Mouse (Mus musculus) MEL (cell line): Measurements from ENCODE around the gene Fgfrl1.

Source experiments
- CTCF ChIP-seq, 3 experiments: IDR thresholded peaks in 2 of 3; conservative IDR thresholded peaks in 1 of 3; 2 replicates each; pipeline ENCODE4 v1.5.1; 2011 to 2012; ENCODE audit warnings: low read length in 3 of 3, low read depth in 2 of 3, mild to moderate bottlenecking in 2 of 3, improper control_type of control experiment in 1 of 3, inconsistent platforms in 1 of 3, mixed read lengths in 1 of 3, moderate library complexity in 1 of 3; ENCODE audit not compliant: control insufficient read depth in 1 of 3, insufficient read depth in 1 of 3, poor library complexity in 1 of 3, severe bottlenecking in 1 of 3
- MAX ChIP-seq: IDR thresholded peaks from 2 replicates; pipeline ENCODE4 v1.6.1; 2011; ENCODE audit warnings: low read length, improper control_type of control experiment
- MXI1 ChIP-seq: IDR thresholded peaks from 2 replicates; pipeline ENCODE4 v1.6.1; 2011; ENCODE audit warnings: mild to moderate bottlenecking, low read depth, low read length, improper control_type of control experiment
- MYC ChIP-seq: IDR thresholded peaks from 2 replicates; pipeline ENCODE4 v1.6.1; 2011; ENCODE audit warnings: low read depth, mild to moderate bottlenecking, low read length, improper control_type of control experiment, moderate library complexity
- POLR2A ChIP-seq, 2 experiments: IDR thresholded peaks; 2 replicates each; pipeline ENCODE4 v1.6.1; 2011 to 2012; ENCODE audit warnings: low read length in 2 of 2, mild to moderate bottlenecking in 2 of 2, control low read depth in 1 of 2, improper control_type of control experiment in 1 of 2, low read depth in 1 of 2, moderate library complexity in 1 of 2; ENCODE audit not compliant: control insufficient read depth in 1 of 2, insufficient read depth in 1 of 2, poor library complexity in 1 of 2
- RCOR1 ChIP-seq: IDR thresholded peaks from 2 replicates; pipeline ENCODE4 v1.6.1; 2012; ENCODE audit warnings: low read depth, mild to moderate bottlenecking, inconsistent platforms, low read length, improper control_type of control experiment
- SIN3A ChIP-seq: IDR thresholded peaks from 2 replicates; pipeline ENCODE4 v1.6.1; 2012; ENCODE audit warnings: low read length, improper control_type of control experiment, inconsistent platforms
- SMC3 ChIP-seq: IDR thresholded peaks from 2 replicates; pipeline ENCODE4 v1.6.1; 2011; ENCODE audit warnings: low read depth, low read length, improper control_type of control experiment
- USF2 ChIP-seq, 2 experiments: IDR thresholded peaks; 2 replicates each; pipeline ENCODE4 v1.6.1; 2011 to 2012; ENCODE audit warnings: improper control_type of control experiment in 2 of 2, low read length in 2 of 2, borderline replicate concordance in 1 of 2, inconsistent platforms in 1 of 2, low read depth in 1 of 2, mild to moderate bottlenecking in 1 of 2; ENCODE audit not compliant: insufficient read depth in 1 of 2
- ZKSCAN1 ChIP-seq: IDR thresholded peaks from 2 replicates; pipeline ENCODE4 v1.6.1; 2012; ENCODE audit warnings: low read depth, mild to moderate bottlenecking, inconsistent platforms, low read length, improper control_type of control experiment, moderate library complexity
- ZNF384 ChIP-seq: IDR thresholded peaks from 2 replicates; pipeline ENCODE4 v1.6.1; 2012; ENCODE audit warnings: low read depth, mild to moderate bottlenecking, inconsistent platforms, low read length, improper control_type of control experiment

DNA sequence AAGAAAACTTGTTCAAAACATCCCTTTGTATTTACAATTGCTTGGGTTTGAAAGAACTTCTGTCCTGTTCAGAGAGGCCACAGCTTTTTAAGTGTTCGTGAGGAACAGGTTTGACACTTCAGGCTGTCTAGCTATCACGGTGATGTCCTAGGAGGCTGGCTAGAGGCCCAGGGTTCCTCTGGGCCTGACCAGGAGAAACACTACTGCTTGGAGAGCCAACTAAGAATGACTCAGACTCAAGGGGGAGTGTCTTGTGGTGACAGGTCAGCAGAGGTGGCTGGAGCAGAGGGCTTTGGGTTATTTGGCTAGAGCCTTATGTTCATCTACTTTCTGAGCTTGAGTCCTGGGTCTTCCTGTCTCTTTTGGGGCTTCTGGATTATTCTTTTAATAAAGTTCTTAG, 31.8 kb downstream of the Fgfrl1 start:
- no peak for TF ChIP-seq CTCF (IDR thresholded peaks at IDR 0.05 in 2 of 3, conservative IDR thresholded peaks at IDR 0.05 in 1 of 3; ENCODE audit: control insufficient read depth in 1 of 3, insufficient read depth in 1 of 3, low read depth in 2 of 3, low read length in 3 of 3, poor library complexity in 1 of 3, severe bottlenecking in 1 of 3)
- no peak for TF ChIP-seq MYC
- no peak for TF ChIP-seq MAX
- TF ChIP-seq USF2 (IDR thresholded peaks at IDR 0.05; ENCODE audit: borderline replicate concordance in 1 of 2, insufficient read depth in 1 of 2, low read depth in 1 of 2, low read length in 2 of 2), result no peak
- TF ChIP-seq SMC3, result no peak
- TF ChIP-seq ZKSCAN1, result no peak
- TF ChIP-seq SIN3A, result no peak
- TF ChIP-seq POLR2A (IDR thresholded peaks at IDR 0.05; ENCODE audit: control insufficient read depth in 1 of 2, insufficient read depth in 1 of 2, low read depth in 1 of 2, low read length in 2 of 2, poor library complexity in 1 of 2), result no peak
- TF ChIP-seq ZNF384, result no peak
- no peak for TF ChIP-seq RCOR1
- TF ChIP-seq MXI1, result no peak
